Mouse (Mus musculus) G1E (cell line): ENCODE measurements around the gene Pid1.

Source experiments
- CTCF ChIP-seq: IDR thresholded peaks from 2 replicates; pipeline ENCODE4 v1.5.1; 2012; ENCODE audit warnings: low read depth, low read length, inconsistent platforms, mixed read lengths
- TAL1 ChIP-seq: conservative IDR thresholded peaks from 2 replicates; pipeline ENCODE4 v1.6.1; 2012; ENCODE audit warnings: low read depth, low read length, inconsistent platforms, mixed read lengths

DNA sequence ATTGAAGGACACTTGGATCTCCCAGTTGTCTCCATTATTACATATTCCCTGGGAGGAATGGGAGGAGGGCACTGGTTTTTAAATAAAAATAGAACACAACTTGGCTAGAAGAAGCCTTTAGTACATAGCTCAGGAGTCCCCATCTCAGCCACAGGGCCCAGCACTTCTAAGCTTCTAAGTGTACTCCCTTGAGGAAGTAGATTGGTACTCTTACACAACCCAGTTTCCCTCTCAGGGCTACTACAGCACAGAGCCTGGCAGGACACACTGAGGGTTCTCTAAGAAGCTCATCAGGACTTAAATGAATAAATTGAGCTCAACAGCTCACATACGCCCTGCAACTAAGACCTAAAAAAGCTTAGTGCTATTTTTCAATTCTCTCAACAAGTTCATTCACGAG lies 165.1 kb downstream of the Pid1 start:
- TF ChIP-seq CTCF: no peak
- no peak for TF ChIP-seq TAL1
